Mouse (Mus musculus) spleen, adult 18-20 months (tissue): Measurements from ENCODE around the gene Cdk6.
"Not testable (repeated sequence)": the region's sequence is repeated elsewhere in the genome, so short reads cannot be mapped to it uniquely, and the experiment has no call there.

Experiments
- DNase-seq, 2 experiments: peaks; one replicate each; pipeline ENCODE4 v3.0.0; 2022; ENCODE audit warnings: mixed read lengths in 2 of 2

Gene Cdk6

DNA sequence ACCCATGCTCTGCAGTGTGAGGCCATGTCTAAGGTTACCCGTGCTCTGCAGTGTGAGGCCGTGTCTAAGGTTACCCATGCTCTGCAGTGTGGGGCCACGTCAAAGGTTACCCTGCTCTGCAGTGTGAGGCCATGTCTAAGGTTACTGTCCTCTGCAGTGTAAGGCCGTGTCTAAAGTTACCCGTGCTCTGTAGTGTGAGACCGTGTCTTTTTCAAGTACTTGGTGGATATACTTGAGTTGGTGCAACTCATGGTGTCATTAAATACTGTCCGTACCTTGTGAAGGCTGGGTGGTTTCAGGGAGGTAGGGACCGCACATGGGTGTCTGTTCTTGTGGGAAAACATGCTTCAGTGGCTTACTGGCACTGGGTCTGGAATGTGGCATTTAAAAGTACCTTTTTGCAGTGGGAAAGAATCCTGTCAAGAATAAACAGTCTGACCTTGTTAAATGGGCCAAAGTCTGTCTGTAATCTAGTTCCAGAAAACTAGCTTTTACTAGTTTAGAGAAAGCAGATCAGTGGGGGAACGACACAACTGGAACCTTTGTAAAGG lies 97.2 kb downstream of the Cdk6 start:
- DNase-seq, result not testable (repeated sequence)

DNA sequence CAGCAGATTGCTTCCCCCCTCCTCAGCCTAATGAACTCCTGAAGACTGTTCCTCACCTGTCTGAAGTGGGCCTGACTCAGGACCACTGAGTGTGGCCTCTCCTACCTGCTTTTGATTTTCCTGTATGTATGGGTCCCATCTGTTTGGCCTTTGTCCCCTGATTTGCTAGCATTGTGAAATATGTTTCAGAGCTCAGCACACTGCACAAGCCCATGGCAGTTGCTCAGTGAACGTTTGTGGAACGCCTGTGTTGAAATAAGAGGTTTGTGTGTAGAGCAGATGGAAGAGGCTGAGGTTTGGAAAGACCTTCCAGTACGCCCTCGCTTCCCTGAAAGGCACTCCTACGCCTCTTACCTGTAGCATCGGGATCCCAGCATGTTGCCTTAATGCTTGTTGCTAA lies 98.1 kb downstream of the Cdk6 start:
- DNase-seq, result not testable (repeated sequence)

DNA sequence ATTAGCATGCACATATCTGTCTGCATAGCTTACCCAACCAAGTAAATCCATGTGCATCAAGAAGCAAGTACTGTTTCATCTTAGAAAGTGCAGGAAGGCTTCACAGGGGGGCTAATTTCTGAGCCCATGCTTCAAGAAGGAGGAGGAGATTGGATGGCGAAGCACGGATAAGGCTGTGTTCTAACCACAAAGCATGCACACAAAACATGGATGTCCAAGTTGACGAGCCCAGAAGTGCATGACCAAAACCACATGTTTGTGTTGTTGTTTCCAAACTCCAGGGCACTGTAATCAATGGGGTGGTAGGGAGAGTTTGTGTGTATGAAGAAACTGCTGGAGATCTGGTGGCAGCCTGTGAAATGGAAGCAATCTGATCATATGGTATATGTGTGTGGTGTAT lies 101.2 kb downstream of the Cdk6 start:
- not testable (repeated sequence) for DNase-seq

DNA sequence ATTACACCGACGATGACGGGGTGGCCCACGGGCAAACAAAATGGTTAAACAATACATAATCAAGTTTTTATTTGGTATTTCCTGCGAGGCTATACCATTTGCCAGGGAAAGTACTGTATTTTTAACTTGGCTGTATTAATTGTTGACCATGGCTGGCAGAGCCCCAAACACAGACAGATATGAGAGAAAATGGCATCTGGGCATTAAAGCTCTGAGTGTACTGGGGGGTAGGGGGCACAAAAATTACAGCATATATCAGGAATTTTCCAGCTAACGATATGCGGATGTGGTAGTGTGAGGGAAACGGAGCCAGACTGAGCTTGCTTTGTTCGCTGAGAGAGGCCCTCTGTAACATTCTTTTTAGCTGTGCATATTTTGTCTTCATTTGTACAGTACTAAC lies 109.9 kb downstream of the Cdk6 start:
- DNase-seq, result not testable (repeated sequence)

DNA sequence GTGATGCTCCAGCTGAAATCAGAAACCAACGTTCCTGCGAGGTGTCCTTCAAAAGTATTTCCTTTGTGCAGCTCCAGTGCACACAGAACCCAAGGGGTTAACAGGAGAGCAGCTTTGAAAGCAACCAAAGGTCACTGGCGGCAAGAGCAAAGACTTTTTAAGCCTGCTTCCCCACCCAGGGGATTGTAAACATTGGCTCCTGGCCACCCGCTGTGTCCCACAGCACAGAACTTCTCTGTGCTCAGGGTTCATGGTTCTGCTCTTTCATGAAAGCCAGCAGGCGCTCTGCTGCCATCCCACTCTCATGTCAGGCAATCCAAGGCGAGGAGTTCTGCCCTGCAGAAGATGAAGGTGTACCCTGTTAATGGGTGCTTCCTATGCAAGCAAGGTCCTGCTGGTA lies 112.7 kb downstream of the Cdk6 start:
- DNase-seq, result not testable (repeated sequence)

DNA sequence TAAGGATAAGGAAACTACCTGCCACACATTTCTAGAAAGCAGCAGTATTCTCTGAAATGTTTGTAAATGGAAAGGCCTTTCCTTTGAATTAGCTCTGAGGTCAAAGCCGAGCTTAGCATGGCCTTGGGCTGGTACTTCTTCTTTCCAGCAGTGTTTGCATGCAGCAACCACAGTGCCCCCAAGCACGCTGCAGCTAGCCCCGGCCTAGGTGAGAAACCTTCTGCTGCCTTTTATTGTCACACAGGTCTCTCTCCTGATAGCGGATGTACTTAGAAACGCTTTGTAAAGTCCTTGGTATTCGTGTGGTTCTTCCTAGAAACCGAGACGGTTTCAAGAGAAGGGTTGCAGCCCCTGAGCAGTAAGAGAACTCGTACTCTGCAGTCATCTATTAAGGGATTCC lies 119.6 kb downstream of the Cdk6 start:
- DNase-seq, result peak; percentile 14 to 28

DNA sequence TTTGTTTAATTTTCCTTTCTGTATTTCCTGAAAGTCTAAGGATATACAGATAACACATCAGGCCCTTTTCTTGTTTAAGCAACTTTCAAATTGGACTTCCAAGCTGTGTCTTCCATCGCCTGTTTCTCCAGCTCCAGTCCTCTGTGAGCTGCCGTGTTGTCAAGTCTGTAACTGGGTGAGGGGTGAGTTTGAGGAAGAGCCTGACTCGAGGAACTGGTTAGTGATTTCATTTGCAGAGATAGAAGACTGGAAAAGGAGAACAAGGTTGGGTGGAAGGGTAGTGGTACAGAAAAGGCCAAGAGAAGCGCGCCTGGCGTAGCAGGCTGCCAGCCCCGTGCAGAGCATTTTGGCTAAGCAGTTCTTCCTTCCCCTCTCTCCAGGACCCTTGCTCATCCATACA lies 120.1 kb downstream of the Cdk6 start:
- no peak for DNase-seq

DNA sequence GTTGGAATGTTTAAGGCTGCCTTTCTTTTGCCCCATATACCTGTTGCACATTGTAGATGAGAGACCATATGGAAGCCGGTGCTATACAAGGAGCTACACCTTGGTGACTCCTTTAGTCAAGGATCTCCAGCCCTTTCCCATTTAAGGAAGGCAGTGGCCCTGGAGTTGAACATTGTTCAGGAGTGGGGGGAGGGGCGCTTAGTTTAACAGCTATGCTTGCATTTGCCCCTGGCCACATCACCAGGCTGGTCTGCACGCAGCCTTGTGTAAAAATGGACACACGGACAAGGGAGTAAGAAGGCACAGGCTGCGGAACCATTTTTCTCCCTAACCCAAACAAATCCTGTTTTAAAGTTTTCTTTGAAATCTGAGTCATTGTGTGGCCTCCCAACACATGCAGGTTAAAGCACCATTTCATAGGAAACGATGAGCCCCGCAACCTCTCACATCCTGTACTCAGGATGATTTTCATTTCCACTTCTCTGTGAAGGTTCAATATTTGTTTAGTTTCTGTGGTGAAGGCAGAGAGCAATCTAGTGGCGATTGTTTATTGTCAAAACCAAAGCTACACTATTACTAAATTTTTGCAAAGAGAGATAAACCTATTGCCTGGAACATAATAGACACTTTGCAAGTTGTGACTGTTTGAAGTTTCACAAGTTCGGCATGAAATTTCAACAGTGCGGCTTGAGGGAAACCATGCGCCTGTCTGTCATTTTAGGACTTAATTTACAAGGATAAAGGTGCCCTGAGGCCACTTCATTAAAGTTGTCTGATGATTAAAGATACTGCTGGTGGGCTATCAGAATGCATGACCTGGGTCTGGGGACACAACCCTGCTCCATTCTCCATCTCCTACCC lies 121.8 kb downstream of the Cdk6 start:
- DNase-seq, result no peak

DNA sequence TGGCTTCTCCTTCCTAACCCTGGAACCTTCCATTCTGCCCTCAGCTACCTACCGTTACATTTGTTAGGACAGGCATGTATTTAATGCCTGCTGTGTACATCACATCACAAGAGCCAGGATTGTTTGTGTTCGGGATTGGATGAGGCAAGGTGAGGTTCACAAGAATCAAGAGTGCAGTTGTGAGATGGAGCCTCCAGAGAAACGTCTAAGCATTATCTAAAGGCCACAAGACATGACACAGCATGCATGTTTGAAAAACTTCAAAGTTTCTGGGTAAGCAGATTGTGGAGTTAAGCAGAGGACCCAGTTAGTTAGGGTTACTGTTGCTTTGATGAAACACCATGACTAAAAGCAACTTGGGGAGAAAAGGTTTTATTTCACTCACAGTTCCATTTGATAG lies 122.5 kb downstream of the Cdk6 start:
- DNase-seq, result no peak

DNA sequence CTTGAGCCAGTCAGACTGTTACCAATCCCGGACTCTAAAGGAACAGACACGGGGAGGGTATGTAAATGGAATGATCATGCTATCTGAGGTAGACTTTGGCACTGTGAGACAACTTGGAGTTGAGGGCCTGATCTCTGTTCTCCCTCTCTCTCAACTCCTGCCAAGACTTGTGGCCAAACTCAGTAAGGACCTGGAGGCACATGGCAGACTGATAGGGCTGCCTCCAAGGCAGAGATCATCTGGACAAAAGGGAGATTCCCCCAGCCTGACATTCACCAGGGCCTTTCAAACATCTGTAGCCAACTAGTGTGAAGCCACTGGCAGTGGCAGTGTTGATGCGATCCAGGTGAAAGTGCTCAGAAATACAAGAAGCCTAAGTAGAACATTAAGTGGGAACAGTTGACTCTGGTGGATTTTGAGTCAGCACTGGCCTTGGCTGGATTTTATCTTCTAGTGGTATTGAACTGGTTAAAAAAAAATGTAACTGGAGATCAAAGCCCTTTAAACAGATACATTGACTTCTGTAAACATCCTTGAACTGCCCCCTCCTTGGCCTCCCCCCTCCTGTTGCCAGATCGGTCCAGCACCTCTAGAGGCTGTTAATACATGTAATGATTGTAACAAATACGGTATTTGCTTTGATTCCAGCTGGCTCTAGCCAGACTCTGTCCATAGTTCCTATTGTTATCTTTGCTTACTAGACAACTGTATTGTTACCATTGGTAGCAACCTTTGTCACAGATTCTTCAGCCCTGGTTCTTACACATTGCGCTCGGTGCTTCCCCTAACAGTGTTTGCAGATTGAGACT lies 125.0 kb downstream of the Cdk6 start:
- no peak for DNase-seq

DNA sequence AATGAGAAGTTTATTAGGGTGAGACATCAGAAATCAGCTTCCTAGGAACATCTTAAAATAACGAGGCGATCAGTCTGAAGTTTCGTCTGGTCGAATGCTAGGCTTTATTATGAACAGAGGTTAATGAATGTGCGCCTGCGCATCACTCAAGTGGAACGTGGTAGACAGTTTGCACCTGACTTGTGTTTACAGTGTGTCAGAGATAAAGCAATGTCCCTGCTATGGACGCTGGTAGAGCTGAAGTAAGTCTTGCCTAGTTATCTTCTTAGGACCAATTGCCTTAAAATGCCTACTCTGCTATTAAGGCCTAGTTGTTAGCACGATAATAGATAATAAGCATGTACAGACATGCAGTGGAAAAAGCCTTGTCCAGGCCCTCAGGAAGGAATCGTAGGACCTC lies 129.6 kb downstream of the Cdk6 start:
- DNase-seq, result no peak

DNA sequence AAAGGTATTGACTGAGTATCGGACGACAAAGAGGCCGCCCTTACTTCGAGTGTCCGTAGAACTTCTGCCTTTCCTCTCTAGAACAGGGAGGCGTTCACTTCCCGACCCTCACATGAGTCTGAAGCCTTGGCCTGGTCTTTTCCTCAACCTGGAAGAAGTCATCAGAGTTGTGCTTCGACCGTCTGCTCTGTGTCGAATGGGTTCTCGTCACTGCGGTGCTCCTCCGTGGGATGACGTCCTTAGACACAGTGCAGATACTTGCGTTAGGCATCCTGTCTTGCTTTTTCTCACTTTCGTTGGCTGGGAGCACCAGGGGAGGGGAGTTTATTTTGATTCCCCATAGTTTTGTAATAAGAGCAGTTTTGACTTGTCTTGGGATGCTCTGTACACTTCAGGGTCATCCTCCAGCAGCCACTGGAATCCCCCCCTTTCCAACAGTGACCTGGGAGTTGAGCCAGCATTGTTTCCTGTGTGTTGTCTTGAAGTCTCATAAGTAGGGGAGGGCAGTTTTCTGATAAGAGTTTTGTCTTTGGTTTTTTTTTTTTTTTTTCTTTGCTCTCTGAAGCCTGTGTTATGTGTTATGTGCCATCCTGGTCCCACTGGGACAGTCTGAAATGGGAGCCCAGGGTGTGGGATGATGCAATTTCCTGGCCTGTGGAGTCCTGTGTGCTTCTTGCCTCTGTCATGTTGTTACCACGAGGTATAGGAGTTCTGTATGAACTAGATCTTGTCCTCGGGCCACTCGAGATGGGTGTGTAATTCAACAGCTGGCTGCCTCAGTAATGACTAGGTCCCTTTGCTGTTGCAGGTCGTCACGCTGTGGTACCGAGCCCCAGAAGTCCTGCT lies 131.2 kb downstream of the Cdk6 start:
- DNase-seq, result no peak

DNA sequence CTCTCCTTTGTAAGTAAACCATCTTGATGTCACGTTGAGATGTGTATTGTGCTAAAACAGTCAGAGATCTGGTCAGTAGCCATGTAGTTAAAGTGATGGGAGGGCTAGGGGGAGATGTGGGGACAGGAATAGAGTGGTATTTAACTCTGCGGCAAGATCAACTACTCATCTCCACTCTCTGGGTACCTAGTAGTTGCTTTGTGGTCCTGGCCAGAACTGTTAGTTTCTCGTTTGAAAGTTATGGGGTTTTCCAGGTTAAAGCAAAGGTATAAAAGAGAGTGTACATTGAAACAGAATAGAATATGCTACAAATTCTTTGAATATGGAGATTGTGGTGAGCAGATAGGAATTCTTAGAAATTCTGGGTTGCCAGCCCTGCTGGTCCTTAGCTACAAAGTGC lies 136.4 kb downstream of the Cdk6 start:
- no peak for DNase-seq

DNA sequence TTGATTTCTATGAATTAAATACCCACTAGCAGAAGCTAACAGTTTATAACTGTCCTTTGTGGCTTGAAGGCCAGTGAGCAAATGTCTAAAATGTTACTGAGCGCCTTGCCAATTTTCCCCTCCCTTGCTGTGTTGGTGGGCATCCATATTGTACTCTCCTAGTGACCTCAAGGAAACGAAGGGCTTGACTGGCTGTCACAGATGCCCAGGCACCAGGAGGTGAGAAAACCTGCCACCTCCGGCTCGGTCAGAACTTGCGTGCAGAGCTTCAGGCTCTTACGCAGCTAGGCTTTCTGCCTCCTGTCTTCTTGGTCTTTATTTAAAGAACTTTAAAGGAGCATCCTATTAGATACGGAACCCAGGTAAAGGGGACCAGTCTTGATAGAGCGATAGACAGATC lies 136.9 kb downstream of the Cdk6 start:
- DNase-seq, result no peak

DNA sequence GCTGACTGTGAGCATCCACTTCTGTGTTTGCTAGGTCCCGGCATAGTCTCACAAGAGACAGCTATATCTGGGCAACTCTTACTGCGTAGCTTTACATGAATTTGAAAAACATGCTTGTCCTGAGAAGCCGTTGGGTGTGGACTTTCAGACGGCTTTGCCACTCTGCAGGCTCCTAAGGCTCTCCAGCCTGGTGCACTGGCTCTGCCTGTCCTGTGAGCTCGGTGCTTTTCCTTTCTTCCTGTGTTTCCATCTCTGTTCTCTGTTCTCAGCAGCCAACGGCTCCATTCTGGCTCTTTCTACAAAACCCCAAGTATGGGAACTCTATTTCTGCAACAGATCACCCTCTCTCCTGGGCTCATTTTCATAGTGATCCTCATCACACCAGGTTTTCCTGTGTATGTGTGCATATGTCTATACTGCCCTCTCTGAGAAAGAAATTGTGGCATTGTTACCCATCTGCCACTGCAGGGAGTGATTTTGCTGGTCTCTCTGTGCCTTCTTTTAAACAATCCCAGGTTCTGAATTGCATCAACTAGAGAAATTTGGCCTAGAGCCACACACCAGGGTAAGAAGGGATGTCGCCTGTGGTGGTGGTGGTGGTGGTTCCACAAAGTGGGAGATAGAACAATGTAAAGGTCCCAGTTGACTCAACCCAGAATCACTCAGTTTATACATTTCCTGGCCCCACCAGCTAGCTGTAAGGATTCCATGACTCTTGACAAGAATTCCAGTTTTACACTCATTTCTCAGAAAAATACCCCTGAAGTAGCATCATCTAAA lies 137.9 kb downstream of the Cdk6 start:
- DNase-seq, result no peak

DNA sequence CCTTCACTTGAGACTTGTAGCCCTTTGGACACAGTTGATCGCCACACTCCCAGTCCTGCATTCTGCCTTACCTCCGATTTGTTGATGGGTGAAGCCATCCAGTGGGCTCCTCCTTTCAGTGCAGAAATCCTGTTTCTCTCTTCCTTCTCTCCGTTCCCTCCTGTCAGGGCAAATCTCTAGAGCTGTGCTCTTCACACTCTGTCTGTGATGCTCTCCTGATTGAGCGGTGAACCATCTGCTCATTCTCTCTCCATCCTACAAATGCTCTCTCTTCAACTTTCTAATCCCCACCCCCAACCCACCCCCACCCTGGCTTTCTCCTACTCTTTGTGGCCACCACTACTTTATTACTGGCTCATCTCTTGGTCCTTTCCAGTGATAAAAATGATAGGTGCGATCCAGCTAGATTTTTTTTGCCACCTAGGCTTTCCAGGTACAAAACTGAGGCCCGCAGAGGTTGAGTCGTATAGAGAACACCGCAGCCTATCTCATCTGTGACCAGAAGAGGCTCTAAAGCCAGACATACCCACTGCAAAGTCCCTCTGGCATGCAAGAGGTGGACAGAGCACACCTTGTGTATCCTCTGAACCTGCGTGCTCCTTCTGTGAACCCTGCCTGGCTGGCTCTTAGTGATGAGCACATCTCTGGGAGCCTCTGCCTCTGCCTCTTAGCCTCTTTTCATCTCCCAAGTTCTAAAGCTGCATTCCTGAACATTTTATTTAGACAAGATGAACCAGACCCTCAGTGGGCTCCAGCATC lies 139.5 kb downstream of the Cdk6 start:
- DNase-seq, result no peak

DNA sequence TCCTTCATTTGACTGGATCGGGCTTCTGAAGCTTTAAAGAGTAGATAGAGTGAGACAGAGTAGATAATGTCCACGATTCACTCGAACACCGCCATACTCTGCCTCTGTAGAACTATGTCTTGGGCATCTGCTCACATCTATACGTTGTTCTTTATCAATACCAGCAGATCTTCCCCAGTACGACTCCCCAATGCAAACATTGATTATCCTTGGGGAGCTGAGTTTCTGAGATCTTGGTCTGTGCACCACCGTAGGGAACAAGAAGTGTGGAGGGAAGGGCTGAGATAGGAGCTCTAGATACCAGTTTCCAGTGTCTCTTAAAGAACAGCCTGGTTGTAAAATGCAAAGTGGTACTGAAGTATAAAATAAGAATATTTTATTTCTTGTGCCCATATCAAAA lies 141.2 kb downstream of the Cdk6 start:
- DNase-seq, result no peak

DNA sequence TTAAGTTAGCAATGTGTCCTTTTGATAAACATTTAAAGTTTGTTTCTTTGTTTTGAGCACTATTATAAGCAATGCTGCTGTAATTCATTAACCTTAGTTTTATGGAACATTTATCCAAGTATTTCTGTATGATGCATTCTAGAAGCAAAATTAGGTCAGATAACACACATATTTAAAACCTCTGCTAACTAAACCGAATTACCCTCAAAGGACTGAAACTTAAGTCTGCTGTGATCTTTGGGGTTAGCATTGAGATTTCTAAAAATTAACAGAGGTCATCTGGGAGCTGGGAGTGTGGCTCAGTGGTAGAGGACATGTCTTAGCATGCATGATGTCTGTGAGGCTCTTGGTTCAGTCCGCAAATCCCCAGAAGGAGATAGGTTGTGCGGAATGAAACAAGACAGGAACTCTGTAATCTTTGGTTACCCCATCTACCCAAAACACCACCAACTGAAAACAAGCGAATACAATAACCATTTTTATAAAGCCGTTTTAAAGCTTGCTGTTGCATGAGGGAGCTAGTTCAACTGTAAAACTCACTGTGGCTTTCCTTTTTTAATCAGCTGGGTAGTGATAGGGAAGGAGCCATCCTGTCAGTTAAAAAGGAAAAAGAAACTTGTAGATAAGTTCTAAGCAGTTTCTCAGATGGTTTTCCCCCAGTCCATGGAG lies 141.9 kb downstream of the Cdk6 start:
- no peak for DNase-seq

DNA sequence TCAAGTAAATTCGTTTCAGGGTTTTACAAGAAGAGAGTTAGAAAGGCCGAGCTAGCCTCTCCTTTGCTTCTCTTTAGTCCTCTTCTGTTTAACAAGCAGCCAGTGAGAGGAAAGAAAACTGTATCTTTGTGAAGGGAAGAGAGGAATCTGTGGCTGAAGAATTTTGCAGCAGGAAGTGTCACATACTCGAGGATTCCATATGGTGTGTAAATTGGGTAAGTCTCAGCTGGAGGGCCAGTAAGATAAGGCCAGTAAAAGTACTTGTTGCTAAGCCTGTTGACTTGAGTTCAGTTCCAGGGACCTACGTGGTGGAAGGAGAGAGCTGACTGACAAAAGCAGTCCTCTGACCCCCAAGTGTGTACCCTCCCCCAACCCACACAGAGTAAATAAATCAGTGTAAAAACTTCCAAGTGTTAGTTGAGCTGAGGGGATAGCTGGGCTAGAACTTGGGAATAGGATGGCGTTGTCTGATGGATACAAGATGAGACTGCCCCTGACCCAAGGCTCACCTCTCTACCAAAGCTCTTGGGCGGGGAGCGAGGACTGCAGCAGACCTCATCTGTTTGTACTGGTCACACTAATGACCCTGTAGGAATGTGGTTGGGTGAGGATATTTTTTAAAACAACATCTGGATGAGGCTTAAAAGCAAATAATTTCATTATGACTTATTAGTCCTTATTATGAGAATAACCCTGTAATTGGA lies 145.4 kb downstream of the Cdk6 start:
- no peak for DNase-seq

DNA sequence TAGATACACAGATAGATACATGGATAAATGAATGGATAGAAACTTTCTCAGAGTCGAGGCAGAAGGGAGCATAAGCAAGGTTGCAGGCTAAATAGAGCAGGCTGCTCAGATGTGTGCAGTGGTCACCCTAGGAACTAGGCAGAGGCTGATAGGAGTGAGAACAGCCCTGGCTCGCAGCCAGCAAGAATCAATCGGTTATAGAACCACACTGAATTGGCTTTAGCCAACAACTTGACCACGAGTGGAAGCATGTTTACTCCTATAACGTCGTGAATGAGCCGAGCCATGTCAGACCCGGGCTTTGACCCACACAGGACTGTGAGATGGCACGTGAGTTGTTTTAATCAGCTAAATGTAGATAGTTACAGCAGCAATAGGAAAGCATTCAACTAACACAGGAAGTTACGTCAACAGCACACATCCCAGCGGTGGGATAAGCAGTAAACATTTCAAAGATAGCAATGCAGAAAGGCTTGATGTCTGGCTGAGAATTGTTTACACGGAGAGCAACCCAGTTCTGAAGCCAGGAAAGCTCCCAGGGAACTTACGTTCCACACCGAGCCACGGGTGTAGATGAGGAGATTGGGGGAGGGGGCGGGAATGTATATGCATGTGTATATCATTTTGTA lies 147.0 kb downstream of the Cdk6 start:
- DNase-seq, result no peak
